Mouse (Mus musculus) NIH3T3 (cell line): Measurements from ENCODE around the gene Emcn.

Experiments
- DNase-seq: peaks from one replicate; pipeline ENCODE4 v3.0.0-alpha.2; 2012; ENCODE audit warnings: low read depth

The Emcn gene

DNA sequence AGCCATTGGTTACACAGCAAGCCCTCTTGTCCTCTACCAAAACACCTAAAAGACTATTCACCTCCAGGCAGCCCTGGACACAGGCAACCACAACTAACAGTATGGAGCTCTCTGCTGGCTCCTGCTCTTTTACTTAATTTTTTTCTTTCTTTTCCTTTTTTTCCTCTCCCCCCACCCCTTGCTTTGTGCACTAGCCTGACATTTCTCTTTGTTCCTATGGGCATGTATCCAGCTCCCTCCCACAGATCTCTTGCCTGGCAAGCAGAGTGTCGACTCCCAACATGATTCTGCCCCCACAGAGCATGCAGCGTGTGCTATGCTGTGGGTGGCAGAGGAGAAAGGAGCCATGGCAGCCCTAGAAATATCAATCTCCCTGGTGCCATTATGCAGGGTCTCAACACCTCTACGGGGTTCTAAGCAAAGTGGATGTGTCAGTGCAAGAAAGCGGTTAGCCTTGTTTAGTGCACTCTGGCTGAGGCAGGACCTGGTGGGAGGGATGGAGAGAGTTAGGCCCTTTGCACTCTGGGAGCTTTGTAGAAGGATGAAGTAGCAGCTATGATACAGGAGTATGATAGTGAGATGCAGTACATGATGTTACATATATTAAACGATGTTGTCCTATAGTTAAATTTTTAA, 74.7 kb downstream of the Emcn start:
- DNase-seq = no peak

GRCm38 (mm10) chr3:137418636-137419035, 77.8 kb downstream of the Emcn start:
- peak; percentile 62 for DNase-seq

DNA sequence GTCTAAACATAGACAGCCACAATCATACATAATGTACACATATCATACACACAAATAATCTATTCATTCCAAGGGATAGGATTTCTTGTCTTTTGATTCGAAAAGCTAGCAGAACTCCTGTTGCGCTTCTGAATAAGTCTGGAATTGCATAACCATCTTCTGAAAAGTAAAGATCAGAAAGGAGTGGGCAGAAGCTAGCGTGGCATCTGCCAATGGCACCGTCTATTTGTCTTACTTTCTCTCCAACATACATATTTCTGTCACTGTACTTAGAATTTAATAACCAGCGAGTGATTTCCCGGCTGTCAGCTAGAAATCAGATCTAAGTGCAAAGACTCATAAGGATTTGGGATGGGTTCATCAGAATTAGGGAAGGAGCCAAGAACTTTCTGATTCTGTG, 88.6 kb downstream of the Emcn start:
- no peak for DNase-seq

DNA sequence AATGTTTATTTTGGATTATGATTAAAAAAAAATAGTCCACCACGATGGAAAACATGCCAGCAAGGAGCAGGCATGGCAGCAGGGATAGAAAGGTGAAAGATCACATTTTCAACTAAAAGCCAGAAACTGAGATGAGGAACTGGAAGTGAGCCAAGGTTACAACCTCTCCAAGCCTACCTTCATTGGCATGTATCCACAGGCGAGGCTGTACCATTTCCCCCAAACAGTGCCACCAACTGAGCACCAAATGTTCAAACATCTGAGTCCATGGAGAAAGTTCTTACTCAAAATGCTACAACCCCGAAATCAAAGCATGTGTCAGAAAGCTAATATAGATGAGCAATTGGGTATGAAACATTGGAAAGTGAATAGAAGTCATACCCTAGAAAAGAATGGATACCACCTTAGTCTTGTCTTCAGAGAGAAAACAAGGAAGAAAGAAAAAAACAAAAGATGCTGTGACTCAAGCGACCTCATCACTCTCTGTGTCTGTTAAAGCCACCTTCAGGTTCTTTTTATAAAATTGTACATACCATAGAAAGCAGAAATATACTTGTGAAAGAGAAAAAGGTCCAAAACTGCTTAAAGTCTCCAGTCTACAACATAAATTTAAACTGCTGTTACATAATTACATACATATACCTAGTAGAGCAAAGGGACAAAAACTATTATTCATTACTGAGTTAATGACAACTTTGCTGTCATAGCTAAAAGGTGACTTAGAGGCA, 124.2 kb downstream of the Emcn start:
- no peak for DNase-seq

DNA sequence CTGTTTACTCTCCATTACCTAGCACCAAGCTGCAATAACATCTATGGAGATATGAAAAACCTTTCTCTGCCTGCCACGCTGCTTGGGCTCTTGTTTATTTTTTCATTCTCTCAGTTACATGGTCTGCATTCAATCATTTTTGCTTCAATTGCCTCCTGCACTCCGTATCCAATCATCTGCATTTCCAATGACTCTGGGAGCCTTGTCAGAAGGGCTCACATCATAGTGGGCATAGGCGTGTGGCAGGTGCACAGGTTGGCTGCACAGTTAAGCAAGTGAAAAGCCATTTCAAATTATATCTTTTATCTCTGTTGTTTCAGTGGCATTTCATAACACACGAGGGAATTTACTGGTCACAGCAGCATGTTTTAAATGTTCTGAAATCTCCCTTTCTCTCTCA, 125.1 kb downstream of the Emcn start:
- no peak for DNase-seq

DNA sequence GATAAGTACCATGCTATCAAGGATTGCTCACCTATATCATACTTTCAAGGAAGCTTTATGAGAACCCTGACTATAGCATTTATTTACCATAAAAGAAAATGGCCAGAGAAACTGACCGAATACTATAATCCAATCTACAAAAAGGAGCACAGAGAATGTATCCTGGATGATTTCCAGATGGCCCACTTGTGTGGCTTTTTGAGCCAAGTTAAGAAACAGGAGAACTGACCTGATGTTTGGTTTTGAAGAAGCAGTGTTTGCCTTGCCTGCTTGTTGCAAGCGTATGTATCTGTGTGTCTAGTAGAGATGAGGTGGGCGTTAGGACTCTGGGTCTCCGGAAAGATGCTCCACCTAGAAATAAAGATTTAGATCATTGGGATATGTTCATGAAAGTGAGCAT, 125.9 kb downstream of the Emcn start:
- DNase-seq = no peak

DNA sequence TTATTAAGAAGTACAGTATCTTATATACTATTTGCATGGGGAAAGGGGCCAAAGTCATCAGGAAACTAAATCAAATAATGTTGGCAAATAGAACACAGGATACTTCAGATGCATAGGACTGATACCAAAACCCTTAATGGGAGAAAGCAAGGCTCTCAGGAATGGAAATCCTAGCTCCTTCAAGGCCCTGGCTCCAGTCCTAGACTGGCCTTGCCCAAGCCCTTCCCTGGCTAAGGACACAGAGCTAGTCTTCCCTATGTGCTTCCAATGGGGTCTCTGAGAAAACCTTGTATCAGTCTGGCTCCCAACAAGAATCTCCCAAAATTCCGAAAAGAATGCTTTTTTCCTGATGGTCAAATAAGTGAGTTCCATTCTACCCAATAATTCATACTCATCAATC, 126.5 kb downstream of the Emcn start:
- DNase-seq = no peak

DNA sequence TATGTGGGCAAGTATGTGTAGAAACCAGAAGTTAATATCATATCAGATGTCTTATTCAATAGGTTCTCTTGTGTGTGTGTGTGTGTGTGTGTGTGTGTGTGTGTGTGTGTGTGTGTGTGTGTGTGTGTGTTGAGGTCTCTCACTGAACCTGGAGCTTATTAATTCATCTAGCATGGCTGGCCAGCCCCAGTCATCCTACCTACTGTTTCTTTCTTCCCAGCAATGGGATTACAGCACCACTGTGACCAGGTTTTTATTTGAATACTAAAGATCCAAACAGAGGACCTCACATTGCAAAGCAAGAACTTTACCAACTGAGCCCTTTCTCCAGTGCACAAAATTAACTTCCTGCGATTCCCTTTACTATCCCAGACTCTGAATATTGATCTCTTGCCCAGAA, 131.3 kb downstream of the Emcn start:
- DNase-seq = no peak

GRCm38 (mm10) chr3:137479761-137480339, 139.0 kb downstream of the Emcn start:
- no peak for DNase-seq

GRCm38 (mm10) chr3:137481157-137481556, 140.3 kb downstream of the Emcn start:
- DNase-seq = no peak
